Mouse (Mus musculus): ENCODE data around the gene Atp9a. TPM values are rescaled to one million over a fixed set of nuclear protein-coding genes. Genes with fewer than 3 reads are reported as not detected.
A peak's percentile ranks its signal among the peaks of the same experiment; 100 is the strongest.

Atp9a gene
- polyA plus RNA-seq, 1 experiment from 2014 or later = 11.4 TPM

DNA sequence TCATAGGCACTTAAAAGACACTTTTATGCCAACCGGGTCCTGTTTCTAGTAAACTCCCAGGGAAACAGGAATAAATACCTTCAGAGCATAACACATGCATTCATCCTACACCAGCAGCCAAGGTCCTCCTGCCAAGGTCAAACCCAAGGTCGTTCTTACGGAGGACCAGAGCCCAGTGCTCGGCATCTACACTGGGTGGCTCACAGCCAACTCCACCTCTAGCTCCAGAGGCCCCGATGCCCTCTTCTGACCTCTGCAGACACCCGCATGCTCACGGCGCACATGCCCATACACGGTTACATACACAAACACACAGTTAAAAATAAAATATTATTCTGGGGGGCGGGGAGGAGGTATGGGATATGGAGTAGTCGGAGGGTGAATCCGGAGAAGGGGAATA lies 155.7 kb downstream of the Atp9a start:
- Histone ChIP-seq H3K4me3 (ENCODE audit: low read length) (no peak overlapping the region), H3K4me1 (ENCODE audit: control insufficient read depth, insufficient read depth, low read length) (peaks cover 67% of the 10 kb centered on the region), H3K9me3 (replicated peaks; ENCODE audit: control insufficient read depth, low read length) (no peaks in the 10 kb centered on the region), H3K27me3 (ENCODE audit: control insufficient read depth, insufficient read depth, low read length) (peaks cover 4% of the 10 kb centered on the region; the same call in 1 of the 2 replicates), H3K9ac (ENCODE audit: low read length) (peak overlapping the region; percentile 37; the same call in 1 of the 2 replicates), H3K27ac (ENCODE audit: low read length) (peak overlapping the region; percentile 93), H3K4me2 (ENCODE audit: low read depth, low read length) (peak overlapping the region; percentile 7; the same call in 1 of the 2 replicates), H3K36me3 (ENCODE audit: control insufficient read depth, insufficient read depth) (no peaks in the 10 kb centered on the region)
- 49% methylated on average over 12 of the region's 12 CpGs for WGBS
- peak; percentile 25; the same call in 1 of the 2 replicates for ATAC-seq (replicated peaks; ENCODE audit: extremely low read depth, insufficient read depth, low FRiP score)

DNA sequence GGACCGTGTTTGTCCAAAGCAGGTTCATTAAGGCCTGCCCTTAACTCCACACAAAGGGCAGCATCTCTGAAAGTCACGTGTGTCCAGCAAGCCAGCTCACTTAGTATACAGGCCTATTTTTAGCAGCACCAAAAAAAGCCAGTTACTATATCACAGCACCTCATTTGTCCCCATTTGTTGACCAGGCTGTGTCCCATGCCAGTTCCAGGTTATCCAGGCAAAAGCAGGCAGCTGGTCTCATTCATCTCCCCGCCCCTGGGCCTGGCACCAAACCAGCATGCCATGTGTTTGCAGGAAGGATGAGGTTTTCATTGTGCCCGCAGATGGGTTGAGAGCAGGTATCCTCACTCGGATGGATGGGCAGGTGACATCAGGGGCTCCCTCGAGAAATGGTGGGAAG lies 157.4 kb downstream of the Atp9a start:
- H3K36me3 ChIP-seq (ENCODE audit: control insufficient read depth, insufficient read depth) = no peaks in the 10 kb centered on the region
- 46% methylated on average over 6 of the region's 6 CpGs for WGBS
- peak overlapping the region; percentile 24; the same call in 1 of the 2 replicates for H3K4me2 ChIP-seq (ENCODE audit: low read depth, low read length)
- no peak overlapping the region for H3K4me3 ChIP-seq (ENCODE audit: low read length)
- peak overlapping the region; percentile 93 for H3K27ac ChIP-seq (ENCODE audit: low read length)
- H3K4me1 ChIP-seq (ENCODE audit: control insufficient read depth, insufficient read depth, low read length) = peaks cover 71% of the 10 kb centered on the region
- ATAC-seq (replicated peaks; ENCODE audit: extremely low read depth, insufficient read depth, low FRiP score) = peak; percentile 58
- no peaks in the 10 kb centered on the region for H3K27me3 ChIP-seq (ENCODE audit: control insufficient read depth, insufficient read depth, low read length)
- H3K9me3 ChIP-seq (replicated peaks; ENCODE audit: control insufficient read depth, low read length) = no peaks in the 10 kb centered on the region
- H3K9ac ChIP-seq (ENCODE audit: low read length) = peak overlapping the region; percentile 42

Small RNAs within 50 kb of the gene (microRNA-seq; reads per million reads assigned to microRNA genes)
- not detected for gene Mir7004

Other genes with a start within 250 kb of the Atp9a start
- 10.0 and 10.9 TPM in 2 replicates for gene Nfatc2, start 140.8 kb downstream of the Atp9a start, polyA plus RNA-seq (2015; fragmentation: Nextera tagmentation; extraction: Ambion mirVana)
- 0.76 and 0.92 TPM in 2 replicates for gene Sall4, start 25.5 kb upstream of the Atp9a start, polyA plus RNA-seq (2015; fragmentation: Nextera tagmentation; extraction: Ambion mirVana)
- gene Zfp64, start 213.2 kb upstream of the Atp9a start, polyA plus RNA-seq (2015; fragmentation: Nextera tagmentation; extraction: Ambion mirVana) = 16.3 and 18.3 TPM in 2 replicates